Mouse (Mus musculus) CH12.LX (cell line): Measurements from ENCODE around the gene Sult1c2.

Experiments
- CTCF ChIP-seq, 2 experiments: IDR thresholded peaks in 1 of 2; conservative IDR thresholded peaks in 1 of 2; 2 replicates each; pipeline ENCODE4 v1.5.1; 2011 to 2012; ENCODE audit warnings: low read depth in 2 of 2, low read length in 2 of 2, improper control_type of control experiment in 1 of 2, inconsistent platforms in 1 of 2, mild to moderate bottlenecking in 1 of 2, moderate library complexity in 1 of 2
- EP300 ChIP-seq: IDR thresholded peaks from 2 replicates; pipeline ENCODE4 v1.6.1; 2011; ENCODE audit warnings: low read length, improper control_type of control experiment
- IRF4 ChIP-seq: IDR thresholded peaks from 2 replicates; pipeline ENCODE4 v1.6.1; 2014; ENCODE audit warnings: low read depth, mild to moderate bottlenecking, inconsistent platforms, low read length, improper control_type of control experiment
- JUN ChIP-seq: IDR thresholded peaks from 2 replicates; pipeline ENCODE4 v1.6.1; 2011; ENCODE audit warnings: low read depth, mild to moderate bottlenecking, low read length, improper control_type of control experiment, moderate library complexity; ENCODE audit not compliant: insufficient read depth
- MAFK ChIP-seq: IDR thresholded peaks from 2 replicates; pipeline ENCODE4 v1.6.1; 2011; ENCODE audit warnings: low read length, improper control_type of control experiment; ENCODE audit not compliant: insufficient replicate concordance
- MYC ChIP-seq: IDR thresholded peaks from 2 replicates; pipeline ENCODE4 v1.6.1; 2011; ENCODE audit warnings: low read depth, mild to moderate bottlenecking, improper control_type of control experiment, low read length
- NRF1 ChIP-seq: IDR thresholded peaks from 2 replicates; pipeline ENCODE4 v1.6.1; 2014; ENCODE audit warnings: low read depth, mild to moderate bottlenecking, inconsistent platforms, low read length, improper control_type of control experiment, moderate library complexity
- POLR2A ChIP-seq: IDR thresholded peaks from 2 replicates; pipeline ENCODE4 v1.6.1; 2011; ENCODE audit warnings: low read depth, mild to moderate bottlenecking, improper control_type of control experiment, low read length
- TCF12 ChIP-seq: IDR thresholded peaks from 2 replicates; pipeline ENCODE4 v1.6.1; 2014; ENCODE audit warnings: low read depth, mild to moderate bottlenecking, inconsistent platforms, low read length, improper control_type of control experiment
- USF1 ChIP-seq: IDR thresholded peaks from 2 replicates; pipeline ENCODE4 v1.6.1; 2014; ENCODE audit warnings: low read depth, mild to moderate bottlenecking, inconsistent platforms, low read length, improper control_type of control experiment

DNA sequence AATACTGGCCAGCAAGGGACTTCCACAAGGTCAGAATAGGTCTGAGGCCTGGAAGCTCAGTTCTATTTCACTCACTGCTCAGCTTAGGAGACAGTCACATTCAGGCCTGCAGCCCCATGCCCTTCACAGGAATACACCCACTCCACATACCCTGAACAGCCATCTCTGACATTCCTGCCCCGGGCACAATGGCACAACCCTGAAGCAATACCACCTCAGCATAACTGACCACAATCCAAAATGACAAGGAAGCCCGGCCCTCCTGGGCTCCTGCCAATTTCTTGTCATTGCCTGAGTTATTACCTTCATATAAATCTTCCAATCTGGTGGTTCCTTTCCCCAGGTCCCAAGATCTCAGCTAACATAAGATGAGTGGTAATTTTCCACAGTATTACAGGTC, 28.3 kb upstream of the Sult1c2 start:
- no peak for TF ChIP-seq CTCF (conservative IDR thresholded peaks at IDR 0.05 in 1 of 2, IDR thresholded peaks at IDR 0.05 in 1 of 2; ENCODE audit: low read depth in 2 of 2, low read length in 2 of 2)
- TF ChIP-seq JUN, result no peak
- no peak for TF ChIP-seq MYC
- TF ChIP-seq TCF12, result no peak
- TF ChIP-seq POLR2A, result no peak
- no peak for TF ChIP-seq MAFK
- no peak for TF ChIP-seq EP300
- no peak for TF ChIP-seq NRF1
- TF ChIP-seq IRF4, result no peak
- TF ChIP-seq USF1, result no peak
